Mouse (Mus musculus): ENCODE measurements around the gene Taf8.

GRCm38 (mm10) chr17:47468466-47468865 is 33.6 kb downstream of the Taf8 start:
- no peak for TF ChIP-seq CTCF (conservative IDR thresholded peaks at IDR 0.05; ENCODE audit: low read length)
- TF ChIP-seq NANOG (IDR thresholded peaks at IDR 0.05; ENCODE audit: borderline replicate concordance, low read length), result no peak
- TF ChIP-seq POU5F1 (IDR thresholded peaks at IDR 0.05; ENCODE audit: borderline replicate concordance, low read length), result no peak
